Mouse (Mus musculus): Measurements from ENCODE around the gene Plekhg3. TPM values are rescaled to one million over a fixed set of nuclear protein-coding genes. Genes with fewer than 3 reads are reported as not detected.

The Plekhg3 gene
- total and polyA plus RNA-seq, 3 experiments: 12.4 to 17.8 (median 12.5) TPM

DNA sequence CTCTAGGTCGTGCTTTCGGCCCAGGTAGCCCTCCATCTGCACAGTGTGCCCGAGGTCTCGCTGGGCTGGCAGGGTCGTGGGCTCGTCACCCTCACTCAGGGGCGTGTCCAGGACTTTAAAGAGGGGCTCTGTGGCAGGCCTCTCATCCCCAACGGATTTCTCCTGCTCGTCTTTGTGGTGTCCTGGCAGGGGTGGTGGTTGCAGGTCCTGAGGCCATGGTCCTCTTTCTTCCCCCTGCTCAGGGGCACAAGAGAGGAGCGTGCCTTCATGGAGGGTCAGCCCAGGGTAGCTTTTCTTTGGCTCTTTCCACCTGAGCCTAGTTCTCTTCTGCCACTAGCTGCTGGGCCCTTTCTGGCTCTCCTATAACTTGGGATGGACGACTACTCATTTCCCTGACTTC lies 56.7 kb downstream of the Plekhg3 start:
- H3K9me3 ChIP-seq (replicated peaks): peaks cover 2% of the 10 kb centered on the region; the same call in 1 of the 2 replicates
- no peak overlapping the region for H3K4me3 ChIP-seq (ENCODE audit: low read depth, low read length)
- TF ChIP-seq GATA2 (IDR thresholded peaks at IDR 0.05; ENCODE audit: borderline replicate concordance, low read depth, low read length): no peak
- DNase-seq (ENCODE audit: low spot score) (no peak), ATAC-seq (ENCODE audit: extremely low read depth, insufficient number of reproducible peaks, low FRiP score, poor library complexity, severe bottlenecking) (no peak)
- peaks cover 16% of the 10 kb centered on the region for H3K4me1 ChIP-seq (ENCODE audit: insufficient read depth, low read depth, low read length)
- peaks cover 74% of the 10 kb centered on the region for H3K27me3 ChIP-seq (ENCODE audit: insufficient read depth, low read length)
- no peaks in the 10 kb centered on the region for H3K36me3 ChIP-seq (replicated peaks)

DNA sequence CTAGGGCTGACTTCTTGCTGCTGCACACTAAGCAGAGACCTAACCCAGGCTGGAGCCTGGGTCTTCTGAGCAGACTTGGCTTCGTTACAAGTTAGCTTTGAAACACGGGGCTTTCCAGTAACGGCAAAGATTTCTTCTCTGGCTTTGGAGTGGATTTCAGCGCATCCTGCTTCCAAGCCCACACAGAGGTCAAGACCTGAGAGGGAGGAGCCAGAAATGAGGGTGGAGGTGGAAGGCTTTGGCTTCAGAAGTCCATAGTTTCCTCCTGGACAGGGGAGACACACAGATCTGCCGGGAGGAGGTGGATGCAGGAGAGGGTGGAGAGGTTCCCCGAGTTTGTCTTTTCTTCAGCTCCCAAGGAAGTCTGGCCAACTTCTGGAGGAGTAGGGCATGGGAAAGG lies 58.8 kb downstream of the Plekhg3 start:
- ATAC-seq (ENCODE audit: extremely low read depth, insufficient number of reproducible peaks, low FRiP score, poor library complexity, severe bottlenecking): no peak
- H3K27me3 ChIP-seq (ENCODE audit: insufficient read depth, low read length): peaks cover 59% of the 10 kb centered on the region
- H3K9me3 ChIP-seq (replicated peaks): peaks cover 2% of the 10 kb centered on the region; the same call in 1 of the 2 replicates
- TF ChIP-seq CTCF (IDR thresholded peaks at IDR 0.05; ENCODE audit: low read depth, low read length) (no peak), GATA2 (IDR thresholded peaks at IDR 0.05; ENCODE audit: borderline replicate concordance, low read depth, low read length) (no peak), POLR2AphosphoS5 (IDR thresholded peaks at IDR 0.05; ENCODE audit: insufficient replicate concordance, low read depth, low read length) (no peak), GATA1 (IDR thresholded peaks at IDR 0.05; ENCODE audit: borderline replicate concordance, low read length) (no peak), TAL1 (conservative IDR thresholded peaks at IDR 0.05; ENCODE audit: low read depth, low read length) (no peak)
- DNase-seq (ENCODE audit: low spot score): no peak
- peaks cover 24% of the 10 kb centered on the region for H3K4me1 ChIP-seq (ENCODE audit: insufficient read depth, low read depth, low read length)
- no peak overlapping the region for H3K4me3 ChIP-seq (ENCODE audit: low read depth, low read length)
- H3K36me3 ChIP-seq (replicated peaks): peaks cover 5% of the 10 kb centered on the region

DNA sequence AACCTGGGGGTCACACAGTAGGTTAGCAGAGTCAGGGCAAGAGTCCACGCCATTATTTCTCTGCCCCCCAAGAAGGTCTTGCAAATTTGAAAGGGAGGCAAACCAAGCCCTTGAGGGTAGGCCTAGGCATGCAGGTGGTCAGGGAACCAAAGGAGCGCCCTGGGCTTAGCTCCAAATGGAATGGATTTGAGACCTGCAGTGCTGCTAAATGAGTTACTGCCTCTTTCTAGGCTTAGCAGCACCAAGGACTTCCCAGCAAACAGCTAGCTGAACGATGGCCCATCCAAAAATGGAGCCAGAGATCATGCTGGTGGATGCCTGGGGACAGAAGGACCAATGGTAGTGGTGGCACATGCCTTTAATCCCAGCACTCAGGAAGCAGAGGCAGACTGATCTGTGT lies 60.3 kb downstream of the Plekhg3 start:
- TF ChIP-seq POLR2AphosphoS5 (IDR thresholded peaks at IDR 0.05; ENCODE audit: insufficient replicate concordance, low read depth, low read length) (no peak), CTCF (IDR thresholded peaks at IDR 0.05; ENCODE audit: low read depth, low read length) (no peak), GATA1 (IDR thresholded peaks at IDR 0.05; ENCODE audit: borderline replicate concordance, low read length) (no peak)

DNA sequence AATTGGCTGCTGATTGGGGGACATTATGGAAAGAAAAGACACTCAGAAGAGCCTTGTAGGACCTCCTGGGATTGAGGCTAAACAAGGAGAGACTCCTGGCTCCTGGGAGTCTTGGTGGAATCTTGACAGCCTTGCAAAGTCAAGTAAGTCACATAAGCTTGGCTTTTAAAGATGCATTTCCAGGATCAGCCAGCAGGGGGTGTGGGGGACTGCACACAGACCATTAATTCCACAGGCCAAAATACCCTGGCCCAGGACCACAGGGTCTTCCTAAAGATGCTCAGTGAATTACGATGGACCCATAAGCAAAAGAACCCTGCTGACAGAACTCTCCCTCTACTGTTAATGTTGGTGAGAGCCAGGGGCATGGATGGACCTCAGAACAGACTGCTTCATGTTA lies 61.5 kb downstream of the Plekhg3 start:
- Histone ChIP-seq H3K4me3 (ENCODE audit: low read depth, low read length) (no peak overlapping the region), H3K36me3 (replicated peaks) (peaks cover 32% of the 10 kb centered on the region), H3K4me1 (ENCODE audit: insufficient read depth, low read depth, low read length) (peaks cover 46% of the 10 kb centered on the region), H3K27me3 (ENCODE audit: insufficient read depth, low read length) (peaks cover 46% of the 10 kb centered on the region), H3K9me3 (replicated peaks) (no peaks in the 10 kb centered on the region)
- DNase-seq (ENCODE audit: low spot score) (no peak), ATAC-seq (ENCODE audit: extremely low read depth, insufficient number of reproducible peaks, low FRiP score, poor library complexity, severe bottlenecking) (no peak)
- TF ChIP-seq GATA2 (IDR thresholded peaks at IDR 0.05; ENCODE audit: borderline replicate concordance, low read depth, low read length): no peak
- TF ChIP-seq CTCF (IDR thresholded peaks at IDR 0.05; ENCODE audit: low read depth, low read length): peak; percentile 84

More for the DNA sequence above, 60.3 kb downstream of the Plekhg3 start:
- no peak for DNase-seq (ENCODE audit: low spot score)
- no peak for ATAC-seq (ENCODE audit: extremely low read depth, insufficient number of reproducible peaks, low FRiP score, poor library complexity, severe bottlenecking)
- H3K36me3 ChIP-seq (replicated peaks): peaks cover 20% of the 10 kb centered on the region
- H3K4me1 ChIP-seq (ENCODE audit: insufficient read depth, low read depth, low read length): peaks cover 38% of the 10 kb centered on the region
- no peak overlapping the region for H3K4me3 ChIP-seq (ENCODE audit: low read depth, low read length)
- H3K9me3 ChIP-seq (replicated peaks): no peaks in the 10 kb centered on the region
- H3K27me3 ChIP-seq (ENCODE audit: insufficient read depth, low read length): peaks cover 55% of the 10 kb centered on the region

DNA sequence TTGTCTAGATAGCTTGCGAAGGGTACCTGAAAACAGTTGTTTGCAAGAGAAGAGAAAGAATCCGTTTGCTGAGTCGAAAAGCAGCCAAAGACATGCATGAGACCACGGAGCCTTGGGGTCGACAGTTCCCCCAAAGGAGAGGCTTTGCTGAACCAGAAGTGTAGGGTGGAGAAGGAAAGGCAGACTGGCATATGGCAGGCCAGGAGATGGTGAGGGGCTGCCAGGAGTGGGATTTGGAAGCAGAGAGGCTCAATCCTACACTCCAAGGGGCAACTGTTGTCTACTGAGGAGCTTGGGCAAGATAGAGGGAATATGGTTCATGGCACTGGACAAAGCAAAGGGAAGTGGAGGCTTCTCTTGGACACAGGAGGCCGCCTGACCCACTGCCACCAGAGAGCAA lies 62.6 kb downstream of the Plekhg3 start:
- ATAC-seq (ENCODE audit: extremely low read depth, insufficient number of reproducible peaks, low FRiP score, poor library complexity, severe bottlenecking): no peak
- no peak for DNase-seq (ENCODE audit: low spot score)
- Histone ChIP-seq H3K4me1 (ENCODE audit: insufficient read depth, low read depth, low read length) (peaks cover 54% of the 10 kb centered on the region), H3K9me3 (replicated peaks) (no peaks in the 10 kb centered on the region), H3K27me3 (ENCODE audit: insufficient read depth, low read length) (peaks cover 36% of the 10 kb centered on the region), H3K36me3 (replicated peaks) (peaks cover 43% of the 10 kb centered on the region), H3K4me3 (ENCODE audit: low read depth, low read length) (no peak overlapping the region)
- TF ChIP-seq POLR2AphosphoS5 (IDR thresholded peaks at IDR 0.05; ENCODE audit: insufficient replicate concordance, low read depth, low read length) (0 out of 2 replicates have a peak, but pooled peaks have one; percentile 43), GATA2 (IDR thresholded peaks at IDR 0.05; ENCODE audit: borderline replicate concordance, low read depth, low read length) (no peak)

DNA sequence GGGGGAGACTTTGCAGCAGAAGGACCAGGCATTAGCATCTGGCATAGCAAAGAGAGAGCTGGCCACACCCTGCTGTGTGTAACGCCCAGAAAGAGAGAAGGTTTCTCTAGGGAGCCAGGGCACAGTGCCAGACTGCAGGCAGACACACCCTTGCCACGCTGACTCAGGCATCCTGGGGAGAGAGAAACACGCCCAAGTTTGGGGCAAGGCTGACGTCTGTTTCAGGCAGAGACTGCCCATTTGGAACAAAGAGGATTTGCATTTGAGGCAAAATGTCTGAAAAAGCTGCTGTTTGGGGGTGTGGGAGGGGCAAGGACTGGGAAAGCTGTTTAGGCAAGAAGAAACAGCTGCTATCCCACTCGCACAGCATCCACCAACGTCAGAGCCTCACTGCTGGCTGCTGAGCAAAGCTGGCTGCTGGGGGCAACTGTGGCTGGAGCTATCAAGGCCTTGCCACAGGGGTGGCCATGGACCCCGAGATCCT lies 63.2 kb downstream of the Plekhg3 start:
- Histone ChIP-seq H3K36me3 (replicated peaks) (peaks cover 49% of the 10 kb centered on the region), H3K9me3 (replicated peaks) (no peaks in the 10 kb centered on the region), H3K4me3 (ENCODE audit: low read depth, low read length) (peak overlapping the region; percentile 50; the same call in 1 of the 2 replicates), H3K27me3 (ENCODE audit: insufficient read depth, low read length) (peaks cover 31% of the 10 kb centered on the region), H3K4me1 (ENCODE audit: insufficient read depth, low read depth, low read length) (peaks cover 58% of the 10 kb centered on the region)
- no peak for TF ChIP-seq CTCF (IDR thresholded peaks at IDR 0.05; ENCODE audit: low read depth, low read length)
- no peak for TF ChIP-seq GATA2 (IDR thresholded peaks at IDR 0.05; ENCODE audit: borderline replicate concordance, low read depth, low read length)
- TF ChIP-seq POLR2AphosphoS5 (IDR thresholded peaks at IDR 0.05; ENCODE audit: insufficient replicate concordance, low read depth, low read length): no peak
- no peak for TF ChIP-seq TAL1 (conservative IDR thresholded peaks at IDR 0.05; ENCODE audit: low read depth, low read length)
- no peak for TF ChIP-seq GATA1 (IDR thresholded peaks at IDR 0.05; ENCODE audit: borderline replicate concordance, low read length)
- ATAC-seq (ENCODE audit: extremely low read depth, insufficient number of reproducible peaks, low FRiP score, poor library complexity, severe bottlenecking) (peak; percentile 62), DNase-seq (ENCODE audit: low spot score) (peak; percentile 68)

DNA sequence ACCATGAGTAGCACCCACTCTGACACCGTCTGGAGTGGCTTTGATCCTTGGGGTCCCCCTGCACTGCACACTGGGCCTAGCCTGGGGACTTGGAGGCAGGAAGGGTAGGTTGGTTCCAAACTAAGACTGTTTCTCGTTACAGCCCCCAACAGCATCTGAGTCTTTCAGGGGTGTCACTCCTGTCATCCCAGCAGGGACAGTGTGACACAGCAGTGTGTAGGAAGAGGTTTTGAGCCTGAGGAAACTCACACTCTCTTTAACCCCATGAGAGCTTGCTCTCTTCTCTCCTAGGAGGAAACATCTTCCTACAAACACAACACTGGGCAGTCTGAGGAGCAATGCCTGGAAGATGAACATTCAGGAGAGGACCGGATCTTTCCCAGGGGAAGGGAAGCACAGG lies 63.9 kb downstream of the Plekhg3 start:
- Histone ChIP-seq H3K4me3 (ENCODE audit: low read depth, low read length) (0 out of 2 replicates have a peak overlapping the region, but pooled peaks have one; percentile 50), H3K36me3 (replicated peaks) (peaks cover 56% of the 10 kb centered on the region)

More for the DNA sequence above, 63.9 kb downstream of the Plekhg3 start:
- Histone ChIP-seq H3K4me1 (ENCODE audit: insufficient read depth, low read depth, low read length) (peaks cover 58% of the 10 kb centered on the region), H3K9me3 (replicated peaks) (no peaks in the 10 kb centered on the region), H3K27me3 (ENCODE audit: insufficient read depth, low read length) (peaks cover 24% of the 10 kb centered on the region)
- no peak for DNase-seq (ENCODE audit: low spot score)
- no peak for TF ChIP-seq TAL1 (conservative IDR thresholded peaks at IDR 0.05; ENCODE audit: low read depth, low read length)
- TF ChIP-seq GATA1 (IDR thresholded peaks at IDR 0.05; ENCODE audit: borderline replicate concordance, low read length): no peak
- no peak; the same call in 1 of the 2 replicates for TF ChIP-seq POLR2AphosphoS5 (IDR thresholded peaks at IDR 0.05; ENCODE audit: insufficient replicate concordance, low read depth, low read length)
- TF ChIP-seq GATA2 (IDR thresholded peaks at IDR 0.05; ENCODE audit: borderline replicate concordance, low read depth, low read length): no peak
- no peak for TF ChIP-seq CTCF (IDR thresholded peaks at IDR 0.05; ENCODE audit: low read depth, low read length)
- ATAC-seq (ENCODE audit: extremely low read depth, insufficient number of reproducible peaks, low FRiP score, poor library complexity, severe bottlenecking): no peak
